Mouse (Mus musculus): ENCODE measurements around the gene Asic4.

DNA sequence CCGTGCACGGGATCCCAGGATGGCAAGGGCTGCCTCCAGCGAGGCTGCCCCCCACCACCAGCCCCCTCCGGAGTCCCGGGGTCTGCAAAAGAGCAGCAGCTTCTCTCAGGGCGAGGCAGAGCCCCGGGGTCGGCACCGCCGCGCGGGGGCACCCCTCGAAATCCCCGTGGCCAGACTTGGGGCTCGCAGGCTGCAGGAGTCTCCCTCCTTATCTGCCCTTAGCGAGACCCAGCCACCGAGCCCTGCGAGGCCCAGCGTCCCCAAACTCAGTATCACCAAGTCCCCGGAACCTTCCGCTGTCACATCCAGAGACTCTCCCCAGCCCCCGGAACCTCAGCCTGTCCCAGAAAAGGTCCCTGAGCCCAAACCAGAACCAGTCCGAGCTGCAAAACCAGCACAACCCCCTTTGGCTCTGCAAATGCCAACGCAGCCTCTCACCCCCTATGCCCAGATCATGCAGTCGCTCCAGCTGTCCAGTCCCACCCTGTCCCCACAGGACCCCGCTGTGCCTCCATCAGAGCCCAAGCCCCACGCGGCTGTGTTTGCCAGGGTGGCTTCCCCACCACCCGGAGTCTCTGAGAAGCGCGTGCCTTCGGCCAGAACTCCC, 27.9 kb upstream of the Asic4 start:
- TF ChIP-seq CTCF (IDR thresholded peaks at IDR 0.05; ENCODE audit: low read depth): no peak
- TF ChIP-seq EP300 (IDR thresholded peaks at IDR 0.05; ENCODE audit: low read depth): no peak

All from liver, embryonic 14.5 days (tissue).